Mouse (Mus musculus) left cerebral cortex, adult 9 months (tissue): ENCODE results near the gene Med18.
A peak's percentile ranks its signal among the peaks of the same experiment; 100 is the strongest.
"Not testable (repeated sequence)": the region's sequence is repeated elsewhere in the genome, so short reads cannot be mapped to it uniquely, and the experiment has no call there.

Source experiments
- DNase-seq, 2 experiments: peaks; one replicate each; pipeline ENCODE4 v3.0.0; 2022; ENCODE audit warnings: low spot score in 2 of 2

Gene Med18

DNA sequence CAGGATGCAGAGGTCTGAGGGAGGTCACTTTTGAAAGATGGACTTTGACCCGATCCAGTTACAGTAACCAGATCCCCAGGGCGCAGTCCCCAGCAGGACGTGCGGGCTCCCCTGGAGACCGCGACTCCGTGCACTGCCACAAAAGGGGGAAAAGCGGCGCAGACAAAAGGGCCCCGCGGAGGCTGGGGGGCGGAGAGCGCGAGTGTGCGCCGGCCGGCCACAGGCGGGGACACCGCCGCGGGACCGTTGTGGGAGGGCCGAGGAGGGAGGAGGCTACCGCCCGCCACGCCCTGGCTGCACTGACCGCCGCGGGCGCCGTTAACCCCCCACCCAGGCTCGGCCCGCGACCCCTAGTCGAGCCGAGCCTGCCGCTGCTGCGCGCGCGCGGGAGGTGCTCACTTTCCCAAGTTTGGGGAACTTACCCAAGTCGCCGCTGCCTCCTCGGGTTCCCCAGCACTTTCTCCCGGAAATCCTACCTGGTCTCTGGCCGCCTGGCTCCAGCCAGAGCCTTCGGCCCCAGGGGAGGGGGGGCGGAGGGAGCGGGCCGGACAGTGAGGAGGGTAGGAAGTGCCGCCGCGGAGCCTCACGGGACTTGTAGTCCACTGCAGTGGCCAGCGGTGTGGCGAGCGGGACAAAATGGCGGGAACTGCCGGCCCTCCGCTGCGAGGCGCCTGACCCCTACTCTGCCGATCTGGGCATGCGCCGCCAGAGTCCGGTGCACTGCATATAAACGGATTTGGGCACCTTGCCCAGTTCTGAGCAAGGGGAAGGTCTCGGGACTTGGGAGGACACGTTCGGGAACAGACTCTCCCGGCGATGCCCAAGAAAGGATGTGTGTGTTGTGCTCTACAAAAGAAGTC, 41.6 kb downstream of the Med18 start, which contains the start of gene Phactr4:
Gene Phactr4, minus strand, starts transcription at position 567 of the 860 bp plus-strand sequence.
- DNase-seq: peak; percentile 76 to 92

DNA sequence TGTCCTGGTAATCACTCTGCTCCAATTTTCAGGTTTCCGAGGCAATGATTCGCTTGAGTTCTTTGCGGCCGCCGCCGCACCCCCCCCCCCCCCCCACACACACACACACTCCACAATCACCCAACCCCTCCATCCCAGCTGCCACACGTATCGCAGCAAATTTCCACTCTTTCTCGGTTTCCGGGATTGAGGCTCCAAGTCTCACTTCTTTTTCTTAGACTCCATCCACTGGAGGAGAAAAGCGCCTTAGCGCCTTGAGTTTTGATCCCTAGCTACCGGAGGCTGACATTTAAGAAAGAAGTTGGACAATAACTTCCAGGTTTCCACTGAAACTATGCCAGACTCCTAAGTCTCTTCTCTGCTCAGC, 42.2 kb downstream of the Med18 start:
- no peak for DNase-seq

DNA sequence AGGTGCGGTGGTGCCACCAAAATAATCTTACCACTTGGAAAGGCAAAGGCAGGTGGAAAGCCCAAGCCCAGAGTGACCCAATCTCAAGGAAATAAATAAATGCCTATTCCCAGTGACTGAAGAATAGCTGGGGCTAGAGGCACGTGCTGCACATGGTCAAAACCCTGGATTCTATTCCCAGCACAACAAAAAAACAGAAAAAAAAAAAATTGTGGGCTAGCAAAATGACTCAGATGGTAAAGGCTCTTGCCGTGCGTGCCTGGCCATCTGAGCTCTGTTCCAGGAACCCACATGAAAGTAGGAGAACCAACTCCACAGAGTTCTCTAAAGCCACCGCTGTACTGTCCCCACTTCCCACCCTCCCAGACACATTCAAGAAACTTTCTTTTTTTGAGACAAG, 43.2 kb downstream of the Med18 start:
- no peak for DNase-seq

DNA sequence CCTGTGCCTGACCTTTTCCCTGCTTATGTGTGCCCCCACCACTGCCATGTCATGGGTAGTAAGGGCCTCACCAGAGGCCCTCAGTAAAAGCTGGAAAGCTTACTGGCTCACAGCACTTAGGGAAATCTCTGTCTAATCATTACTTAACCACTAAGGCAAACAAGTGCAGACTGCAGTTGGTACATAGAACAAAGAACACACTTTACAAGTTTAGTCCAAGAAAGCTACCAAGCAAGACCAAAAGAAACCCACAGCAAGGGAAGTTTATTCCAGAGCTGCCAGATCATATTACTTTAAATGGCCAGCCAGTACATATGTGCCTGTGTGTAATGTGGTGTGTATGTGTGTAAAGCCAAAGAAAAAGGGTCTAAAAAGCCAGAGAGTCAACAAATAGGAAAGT, 47.8 kb downstream of the Med18 start:
- no peak for DNase-seq

DNA sequence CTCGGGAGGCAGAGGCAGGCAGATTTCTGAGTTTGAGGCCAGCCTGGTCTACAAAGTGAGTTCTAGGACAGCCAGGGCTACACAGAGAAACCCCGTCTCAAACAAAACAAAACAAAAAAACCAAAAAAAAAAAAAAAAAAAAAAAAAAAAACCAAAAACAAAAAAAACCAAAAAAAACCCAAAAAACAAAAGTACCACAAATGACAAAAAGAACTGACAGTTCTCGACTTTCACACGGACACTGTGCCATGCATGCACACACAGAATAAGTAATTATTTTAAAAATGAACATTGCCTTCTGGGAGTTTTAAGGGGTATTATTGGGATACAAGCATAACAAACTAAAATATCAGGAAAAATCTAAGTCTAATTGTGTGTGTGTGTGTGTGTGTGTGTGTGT, 50.5 kb downstream of the Med18 start:
- DNase-seq: not testable (repeated sequence)

DNA sequence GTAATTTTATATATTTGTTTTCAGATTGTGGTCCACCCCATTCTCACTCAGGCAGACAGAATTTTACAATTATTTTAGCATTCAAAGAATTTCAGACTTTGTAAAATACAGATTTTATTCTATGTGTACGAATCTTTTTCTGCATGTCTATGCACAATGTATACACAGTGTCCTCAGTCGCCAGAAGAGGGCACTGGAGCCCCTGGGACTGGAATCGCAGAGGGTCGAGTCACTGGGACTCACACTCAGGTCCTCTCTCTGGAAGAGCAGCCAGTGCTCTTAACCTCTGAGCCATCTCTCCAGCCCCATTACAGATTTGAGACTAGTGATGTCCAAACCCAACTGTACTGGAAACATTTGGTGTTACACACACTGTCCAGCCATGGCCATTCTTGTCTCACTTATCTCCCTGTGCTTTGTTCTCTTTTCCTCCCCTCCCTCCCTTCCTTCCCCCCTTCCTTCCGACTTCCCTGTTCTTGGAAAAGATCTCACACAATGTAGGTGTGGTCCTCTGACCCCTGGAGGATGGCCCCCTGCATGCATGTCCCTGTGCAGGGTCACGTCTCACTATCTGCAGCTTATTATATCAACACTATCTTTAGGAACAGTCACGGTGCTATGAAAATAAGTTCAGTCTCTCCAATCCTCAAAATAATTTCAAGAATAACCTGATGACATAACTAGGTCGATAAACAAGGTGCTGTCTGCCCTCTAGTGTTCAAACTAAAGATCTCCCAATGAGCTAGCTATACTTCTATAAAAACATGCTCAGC, 52.2 kb downstream of the Med18 start:
- no peak for DNase-seq

DNA sequence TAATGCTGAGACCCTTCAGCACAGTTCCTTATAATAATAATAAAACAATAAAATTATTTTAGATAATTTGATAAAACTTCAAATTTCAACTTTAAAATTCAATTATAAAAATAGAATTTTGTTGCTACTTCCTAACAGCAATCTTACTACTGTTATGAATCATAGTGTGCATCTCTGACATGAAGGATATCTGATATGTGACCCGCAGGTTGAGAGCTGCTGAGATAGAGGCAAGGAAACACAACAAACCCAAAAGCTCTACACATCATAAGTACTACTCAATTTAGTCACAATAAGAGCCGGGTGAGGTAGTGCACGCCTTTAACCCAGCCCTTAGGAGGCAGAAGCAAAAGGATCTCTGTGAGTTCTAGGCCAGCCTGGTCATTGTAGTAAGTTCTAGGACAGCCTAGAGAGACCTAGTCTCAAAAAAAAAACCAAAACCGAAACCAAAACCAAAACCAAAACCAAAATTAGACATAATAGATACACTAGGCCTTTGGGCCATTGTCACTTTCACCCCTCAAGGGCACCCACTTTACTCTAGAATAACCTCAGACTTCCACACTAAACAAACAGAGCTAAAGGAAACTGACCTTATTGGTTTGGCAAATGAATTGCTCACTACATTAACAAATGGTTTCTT, 54.0 kb downstream of the Med18 start:
- DNase-seq: no peak
